In genomic region chr5:97111207-97111910, GRCm38 (mm10) we compare ENCODE assay signal across 8 mouse cellular contexts. TPM values are rescaled to one million over a fixed set of nuclear protein-coding genes. Genes with fewer than 3 reads are reported as not detected.
DNase-seq lines count a peak whose midpoint lies in the region; ATAC-seq lines count a peak whose summit lies in the region.

Gene Paqr3 (minus strand): TSS chr5:97111596.

- H3K27ac ChIP-seq in hindbrain, embryonic 16.5 days (ENCODE audit: low read depth, low read length), result peak within 1 kb of the TSS; percentile 74
- H3K27ac ChIP-seq in macrophage, result no peak within 1 kb of the TSS

- peak within 1 kb of the TSS; percentile 83 for H3K9ac ChIP-seq in hindbrain, embryonic 16.5 days (ENCODE audit: low read depth, low read length)

- H3K36me3 ChIP-seq in hindbrain, embryonic 16.5 days (ENCODE audit: control insufficient read depth, insufficient read depth, low read length), result no peaks in the 10 kb centered on the region
- no peaks in the 10 kb centered on the region for H3K36me3 ChIP-seq in macrophage (ENCODE audit: inconsistent target)

- H3K4me1 ChIP-seq in hindbrain, embryonic 16.5 days (ENCODE audit: control insufficient read depth, insufficient read depth, low read depth, low read length), result peaks cover 16% of the 10 kb centered on the region

- peak; percentile 98 for ATAC-seq in hindbrain, embryonic 16.5 days

- DNase-seq in T-cell, adult 2 months (ENCODE audit: low spot score), result peak; percentile 91
- peak; percentile 98 to 99 for DNase-seq in cerebellum, postnatal 36 days
- peak; percentile 98 for DNase-seq in gastrocnemius, adult 18-20 months (ENCODE audit: low spot score)
- DNase-seq in left cerebral cortex, adult 18-20 months (ENCODE audit: low spot score in 2 of 2), result peak; percentile 97 to 98
- DNase-seq in right cerebral cortex, adult 18-20 months, result peak; percentile 98
- DNase-seq in urinary bladder, postnatal 10 days (ENCODE audit: low spot score), result peak; percentile 91

- H3K79me2 ChIP-seq in macrophage (ENCODE audit: inconsistent target), result no peaks in the 10 kb centered on the region

- H3K4me3 ChIP-seq in hindbrain, embryonic 16.5 days (ENCODE audit: low read length), result peak within 1 kb of the TSS; percentile 77
- peak within 1 kb of the TSS; percentile 63 for H3K4me3 ChIP-seq in macrophage (ENCODE audit: inconsistent target)

- peak within 1 kb of the TSS; percentile 71 for H3K4me2 ChIP-seq in hindbrain, embryonic 16.5 days (ENCODE audit: low read length)

- H3K27me3 ChIP-seq in hindbrain, embryonic 16.5 days (replicated peaks; ENCODE audit: control insufficient read depth, insufficient read depth, low read length), result no peaks in the 10 kb centered on the region

- H3K9me3 ChIP-seq in hindbrain, embryonic 16.5 days (ENCODE audit: control insufficient read depth, low read length), result no peaks in the 10 kb centered on the region

- under 1% methylated on average over 61 of the region's 62 CpGs for WGBS in hindbrain, embryonic 16.5 days
- WGBS in macrophage (ENCODE audit: missing documents), result 1% methylated on average over 55 of the region's 62 CpGs

RNA-seq across cellular contexts. Expression of gene Paqr3, which starts in this region (rescaled TPM):
- 1 to 10 TPM; 2.7 to 3.3 TPM for total RNA-seq in gastrocnemius, adult 18-20 months (2021)
- polyA plus RNA-seq in hindbrain, embryonic 16.5 days (2015; fragmentation: Nextera tagmentation; extraction: Ambion mirVana), result 16.5 and 16.8 TPM in 2 replicates
- 10 to 100 TPM; 21.0 to 25.0 TPM for total RNA-seq in left cerebral cortex, adult 18-20 months (2021)
- total RNA-seq in macrophage (2018; cell fraction: chromatin; rRNA removed), result 10 to 100 TPM in 2 of 26 experiments, 1 to 10 TPM in 23, under 1 TPM in 1; 0.67 to 63.3 (median 5.3) TPM
- 1 to 10 TPM; 1.8 to 5.0 (median 3.1) TPM for total RNA-seq in macrophage (2018; cell fraction: cytosol; rRNA removed)
- total RNA-seq in macrophage (2018; cell fraction: nucleus; rRNA removed), result 1 to 10 TPM; 1.5 to 8.3 (median 5.2) TPM
- 1.1 to 2.6 TPM (median 1.5 TPM) in 3 replicates for polyA plus RNA-seq in macrophage (2018)

Comparison
In these comparisons a context has a peak if more than half of its experiments do, and no peak if none do; other contexts are left out.
1. RNA of gene Paqr3 (total RNA-seq): 21.0 to 25.0 TPM in left cerebral cortex, adult 18-20 months; 2.7 to 3.3 TPM in gastrocnemius, adult 18-20 months; every median in the first group is over 4 times any median in the second.
2. Peak in every context shown above with its lines, with median percentiles within 50 percentile points of each other: DNase-seq.